ENCODE assay signal across 24 mouse cellular contexts in genomic region chr9:21246342-21246741, GRCm38 (mm10). TPM values are rescaled to one million over a fixed set of nuclear protein-coding genes. Genes with fewer than 3 reads are reported as not detected.
"Had no signal": no experiment of that assay in that cellular context is flagged by ENCODE, and none has a peak within 500 bp of the region (broad histone marks: within the 10 kb centered on the region; RNA-seq: fewer than 3 reads in every experiment).

No protein-coding gene starts in this region.

- ATAC-seq: intestine, embryonic 15.5 days; liver, embryonic 12.5 days; midbrain, embryonic 13.5 days; midbrain, embryonic 16.5 days had no signal

- H3K9me3 ChIP-seq: intestine, embryonic 15.5 days; limb, embryonic 15.5 days; liver, embryonic 15.5 days; midbrain, embryonic 13.5 days; neural tube, embryonic 12.5 days; neural tube, embryonic 15.5 days; stomach, embryonic 15.5 days had no signal

- H3K4me3 ChIP-seq: intestine, embryonic 15.5 days; limb, embryonic 12.5 days; limb, embryonic 15.5 days; liver, embryonic 12.5 days; liver, embryonic 15.5 days; megakaryocyte, embryonic 14.5 days; midbrain, embryonic 10.5 days; midbrain, embryonic 13.5 days; neural tube, embryonic 12.5 days; neural tube, embryonic 15.5 days; stomach, embryonic 15.5 days had no signal

- H3K9ac ChIP-seq: intestine, embryonic 15.5 days; limb, embryonic 12.5 days; limb, embryonic 15.5 days; liver, embryonic 12.5 days; liver, embryonic 15.5 days; midbrain, embryonic 13.5 days; neural tube, embryonic 12.5 days; neural tube, embryonic 15.5 days; stomach, embryonic 15.5 days had no signal

- DNase-seq: kidney, adult 11 months; kidney, adult 9 months; kidney, postnatal 14 days; kidney, postnatal 4 days; left cerebral cortex, postnatal 4 days; lung, adult 2 months; lung, postnatal 14 days; right cerebral cortex, adult 18-20 months; right cerebral cortex, postnatal 14 days; right cerebral cortex, postnatal 4 days; thymus, postnatal 36 days had no signal

- H3K27ac ChIP-seq: intestine, embryonic 15.5 days; limb, embryonic 12.5 days; limb, embryonic 15.5 days; liver, embryonic 12.5 days; liver, embryonic 15.5 days; midbrain, embryonic 10.5 days; midbrain, embryonic 13.5 days; neural tube, embryonic 12.5 days; neural tube, embryonic 15.5 days; stomach, embryonic 15.5 days had no signal

- H3K4me2 ChIP-seq: intestine, embryonic 15.5 days; limb, embryonic 12.5 days; limb, embryonic 15.5 days; liver, embryonic 12.5 days; liver, embryonic 15.5 days; midbrain, embryonic 13.5 days; neural tube, embryonic 12.5 days; neural tube, embryonic 15.5 days; stomach, embryonic 15.5 days had no signal

- H3K36me3 ChIP-seq: intestine, embryonic 15.5 days; limb, embryonic 12.5 days; limb, embryonic 15.5 days; liver, embryonic 12.5 days; liver, embryonic 15.5 days; midbrain, embryonic 10.5 days; midbrain, embryonic 13.5 days; neural tube, embryonic 12.5 days; neural tube, embryonic 15.5 days; stomach, embryonic 15.5 days had no signal

RNA-seq across cellular contexts. Expression of gene S1pr5, which starts 1.9 kb away (rescaled TPM):
- polyA plus RNA-seq: intestine, embryonic 15.5 days; thymus, postnatal 0 days had no signal
